8 mouse cellular contexts compared by ENCODE assay signal in genomic region chr12:100106275-100106895, GRCm38 (mm10). TPM values are rescaled to one million over a fixed set of nuclear protein-coding genes. Genes with fewer than 3 reads are reported as not detected.
DNase-seq lines count a peak whose midpoint lies in the region; ATAC-seq and TF ChIP-seq lines count a peak whose summit lies in the region.

No protein-coding gene starts in this region.

- no peak for ATAC-seq in liver, embryonic 13.5 days (ENCODE audit: low read depth)
- ATAC-seq in stomach, postnatal 0 days (ENCODE audit: low FRiP score, low TSS enrichment): peak; percentile 43; the same call in 1 of the 2 replicates

- peaks cover 4% of the 10 kb centered on the region; the same call in 1 of the 2 replicates for H3K27me3 ChIP-seq in liver, embryonic 13.5 days
- H3K27me3 ChIP-seq in stomach, postnatal 0 days (ENCODE audit: control insufficient read depth, insufficient read depth, low read length): no peaks in the 10 kb centered on the region

- TF ChIP-seq CTCF in stomach, postnatal 0 days (IDR thresholded peaks at IDR 0.05; ENCODE audit: low read depth): peak; percentile 89

- H3K4me1 ChIP-seq in liver, embryonic 13.5 days (replicated peaks): peaks cover 23% of the 10 kb centered on the region
- 0 out of 2 replicates have a peak, but pooled peaks cover 2% of the 10 kb centered on the region for H3K4me1 ChIP-seq in stomach, postnatal 0 days (replicated peaks; ENCODE audit: control insufficient read depth, insufficient read depth)

- 10% methylated on average over 20 of the region's 20 CpGs for WGBS in liver, embryonic 13.5 days (ENCODE audit: insufficient replicate concordance)
- WGBS in stomach, postnatal 0 days: 10% methylated on average over 20 of the region's 20 CpGs

- no peak overlapping the region for H3K9ac ChIP-seq in liver, embryonic 13.5 days
- H3K9ac ChIP-seq in stomach, postnatal 0 days (ENCODE audit: low read length): no peak overlapping the region

- H3K4me3 ChIP-seq in liver, embryonic 13.5 days (replicated peaks): no peak overlapping the region
- H3K4me3 ChIP-seq in stomach, postnatal 0 days (ENCODE audit: low read depth, low read length): no peak overlapping the region

- H3K27ac ChIP-seq in liver, embryonic 13.5 days: no peak overlapping the region
- H3K27ac ChIP-seq in stomach, postnatal 0 days (replicated peaks): no peak overlapping the region

- peaks cover under 1% of the 10 kb centered on the region; the same call in 1 of the 2 replicates for H3K36me3 ChIP-seq in liver, embryonic 13.5 days
- H3K36me3 ChIP-seq in stomach, postnatal 0 days (ENCODE audit: control insufficient read depth, insufficient read depth, low read length): no peaks in the 10 kb centered on the region

- DNase-seq in urinary bladder, adult 18-20 months (ENCODE audit: low spot score in 2 of 2): peak; percentile 48 to 55
- DNase-seq in urinary bladder, adult 2 months (ENCODE audit: low spot score): no peak
- peak; percentile 79 to 91 for DNase-seq in cerebellum, postnatal 25 days
- peak; percentile 42 for DNase-seq in gastrocnemius, postnatal 25 days
- DNase-seq in kidney, adult 8-10 months: peak; percentile 30 to 67
- DNase-seq in liver, embryonic 13.5 days: peak; percentile 27
- DNase-seq in neural tube, embryonic 10.5 days (ENCODE audit: extremely low spot score, low spot score): peak; percentile 79
- peak; percentile 83 for DNase-seq in stomach, postnatal 0 days (ENCODE audit: low spot score)

- H3K4me2 ChIP-seq in liver, embryonic 13.5 days: 0 out of 2 replicates have a peak overlapping the region, but pooled peaks have one; percentile 4
- H3K4me2 ChIP-seq in stomach, postnatal 0 days (replicated peaks; ENCODE audit: low read depth): no peak overlapping the region

- no peaks in the 10 kb centered on the region for H3K9me3 ChIP-seq in liver, embryonic 13.5 days (replicated peaks)
- H3K9me3 ChIP-seq in stomach, postnatal 0 days (ENCODE audit: control insufficient read depth, low read length): no peaks in the 10 kb centered on the region

- TF ChIP-seq EP300 in stomach, postnatal 0 days (optimal IDR thresholded peaks at IDR 0.05): no peak

RNA-seq across cellular contexts. Expression of gene Psmc1, which starts 3.6 kb away (rescaled TPM):
- 108 and 118 TPM in 2 replicates for polyA plus RNA-seq in urinary bladder, adult 2 months (2012; rRNA removed)
- total RNA-seq in gastrocnemius, postnatal 25 days (2021): 100 to 1,000 TPM; 132 to 139 TPM
- 193 and 221 TPM in 2 replicates for polyA plus RNA-seq in liver, embryonic 13.5 days (2015; fragmentation: Nextera tagmentation; extraction: Ambion mirVana)
- polyA plus RNA-seq in stomach, postnatal 0 days (2015; fragmentation: Nextera tagmentation; extraction: Ambion mirVana): 176 and 186 TPM in 2 replicates

RNA-seq across cellular contexts. Expression of gene Nrde2, which starts 53.1 kb away (rescaled TPM):
- polyA plus RNA-seq in urinary bladder, adult 2 months (2012; rRNA removed): 10.0 and 12.9 TPM in 2 replicates
- total RNA-seq in gastrocnemius, postnatal 25 days (2021): 1 to 10 TPM; 5.7 to 6.5 TPM
- polyA plus RNA-seq in liver, embryonic 13.5 days (2015; fragmentation: Nextera tagmentation; extraction: Ambion mirVana): 6.4 and 8.0 TPM in 2 replicates
- polyA plus RNA-seq in stomach, postnatal 0 days (2015; fragmentation: Nextera tagmentation; extraction: Ambion mirVana): 5.9 and 6.9 TPM in 2 replicates
